Mouse (Mus musculus): ENCODE measurements at regions not wholly inside any gene's neighbourhood (a gene's known extent, or its start where the extent isn't known, plus 50 kb on each side); places are given as distances from the start of the nearest gene placed in this dataset.

DNA sequence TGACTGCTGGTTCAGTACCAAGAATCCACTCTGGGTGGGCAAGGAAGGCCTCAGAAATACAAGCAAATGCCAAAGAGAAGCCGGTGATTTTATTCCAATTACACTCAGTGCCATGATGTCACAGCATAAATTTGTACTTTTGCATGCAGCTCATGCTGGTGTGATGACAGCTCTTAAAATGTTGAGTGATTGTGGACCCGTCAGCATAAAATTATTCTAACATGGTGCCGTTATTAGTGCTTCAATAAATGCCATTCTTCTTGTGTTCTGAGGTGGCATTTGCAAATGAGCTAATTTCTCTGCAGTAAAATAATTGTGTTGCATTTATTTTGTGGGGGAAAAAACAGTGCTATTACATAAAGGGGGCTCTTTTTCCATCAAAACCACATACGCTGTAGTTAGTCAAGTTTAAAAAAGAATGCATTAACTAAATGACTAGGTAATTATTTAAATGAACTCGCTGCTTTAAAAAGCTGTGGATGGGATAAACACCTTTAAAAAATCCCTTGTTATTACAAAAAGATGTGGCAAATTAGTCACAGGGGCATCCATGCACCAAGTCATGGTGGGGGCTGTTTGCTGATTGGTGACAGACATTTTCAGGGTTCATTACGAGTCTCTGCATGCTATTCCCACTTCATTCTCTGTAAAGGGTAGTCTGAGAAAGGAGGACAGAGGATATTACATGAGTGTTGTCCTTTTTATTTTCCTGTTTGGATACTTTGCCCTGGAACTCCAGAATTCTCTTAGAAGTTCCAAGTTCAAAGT, 296.5 kb downstream of the Tle4 start:
- TF ChIP-seq CTCF (IDR thresholded peaks at IDR 0.05; ENCODE audit: low read depth, low read length): no peak
- no peak for TF ChIP-seq TAL1 (conservative IDR thresholded peaks at IDR 0.05; ENCODE audit: low read depth, low read length)
- TF ChIP-seq GATA1 (IDR thresholded peaks at IDR 0.05; ENCODE audit: borderline replicate concordance, low read length): no peak
- TF ChIP-seq POLR2AphosphoS5 (IDR thresholded peaks at IDR 0.05; ENCODE audit: insufficient replicate concordance, low read depth, low read length): no peak

All from G1E (cell line).